Mouse (Mus musculus): Measurements from ENCODE around the gene Brd3os. TPM values are rescaled to one million over a fixed set of nuclear protein-coding genes. Genes with fewer than 3 reads are reported as not detected.

Gene Brd3os
- polyA plus RNA-seq, 1 experiment from 2014 or later, result 14.6 TPM

DNA sequence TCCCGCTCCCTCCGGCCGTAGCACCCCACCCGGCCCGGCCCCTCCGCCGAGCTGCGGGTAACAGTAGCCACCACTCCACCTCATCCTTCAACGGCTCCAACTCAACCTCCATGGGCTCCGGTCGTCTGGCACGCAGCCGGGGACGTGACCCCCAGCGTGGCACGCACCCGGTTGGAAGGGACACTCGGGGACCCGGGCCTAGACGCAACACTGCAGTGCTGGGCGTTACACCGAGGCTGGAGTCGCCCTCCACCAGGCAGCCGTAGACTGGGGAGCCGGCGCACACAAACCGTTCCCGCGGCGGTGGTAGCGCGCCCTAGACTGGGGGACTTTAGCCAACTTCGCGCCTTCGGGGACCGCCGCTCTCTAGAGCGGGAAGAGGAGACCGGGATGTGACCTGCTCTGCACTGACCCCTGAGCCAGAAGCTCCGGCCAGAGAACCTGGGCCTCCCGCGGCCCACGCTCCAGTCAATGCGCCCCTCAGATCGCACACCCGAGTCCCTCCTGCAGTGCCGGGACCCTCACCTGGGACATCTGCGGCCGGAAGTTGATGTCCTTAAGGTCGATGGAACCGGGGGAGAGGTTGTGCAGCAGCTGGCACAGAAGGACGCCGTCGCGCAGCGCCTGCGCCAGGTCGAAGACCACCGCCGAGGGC, 16.2 kb upstream of the Brd3os start:
- Histone ChIP-seq H3K27ac (peak overlapping the region; percentile 81; the same call in 1 of the 2 replicates), H3K4me3 (peak overlapping the region; percentile 79), H3K9ac (peak overlapping the region; percentile 85), H3K4me2 (replicated peaks) (peak overlapping the region; percentile 93), H3K36me3 (no peaks in the 10 kb centered on the region), H3K9me3 (no peaks in the 10 kb centered on the region), H3K27me3 (no peaks in the 10 kb centered on the region), H3K4me1 (peaks cover 35% of the 10 kb centered on the region)
- under 1% methylated on average over 52 of the region's 60 CpGs for whole genome bisulfite sequencing
- ATAC-seq (ENCODE audit: insufficient number of reproducible peaks, insufficient read depth, low FRiP score, low TSS enrichment), result no peak

DNA sequence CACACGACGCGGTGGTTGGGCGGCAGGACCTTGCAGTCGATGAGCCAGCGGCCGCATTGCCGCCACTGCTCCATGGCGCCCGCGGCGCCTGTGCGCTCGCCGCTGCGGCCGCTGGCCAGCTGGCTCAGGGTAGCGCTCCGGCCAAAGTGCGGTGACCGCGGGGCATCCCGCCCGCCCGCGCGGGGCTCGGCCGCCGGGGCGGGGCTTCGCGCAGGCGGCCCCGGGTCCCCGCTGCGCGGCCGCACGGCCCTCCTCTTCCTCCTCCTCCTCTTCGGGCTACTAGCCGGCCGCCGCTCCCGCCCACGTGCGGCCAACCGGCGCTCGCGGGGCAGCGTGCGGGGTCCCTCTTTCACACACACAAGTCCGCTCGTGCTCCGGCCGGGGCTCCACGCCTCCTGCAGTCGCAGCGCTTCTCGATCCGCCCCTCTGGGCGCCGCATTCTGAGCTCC, 15.7 kb upstream of the Brd3os start:
- Histone ChIP-seq H3K9ac (peak overlapping the region; percentile 85), H3K9me3 (no peaks in the 10 kb centered on the region), H3K4me3 (peak overlapping the region; percentile 79), H3K27ac (peak overlapping the region; percentile 81), H3K4me2 (replicated peaks) (peak overlapping the region; percentile 93), H3K4me1 (peaks cover 35% of the 10 kb centered on the region), H3K27me3 (no peaks in the 10 kb centered on the region), H3K36me3 (no peaks in the 10 kb centered on the region)
- peak; percentile 7; the same call in 1 of the 2 replicates for ATAC-seq (ENCODE audit: insufficient number of reproducible peaks, insufficient read depth, low FRiP score, low TSS enrichment)
- WGBS, result under 1% methylated on average over 62 of the region's 64 CpGs

DNA sequence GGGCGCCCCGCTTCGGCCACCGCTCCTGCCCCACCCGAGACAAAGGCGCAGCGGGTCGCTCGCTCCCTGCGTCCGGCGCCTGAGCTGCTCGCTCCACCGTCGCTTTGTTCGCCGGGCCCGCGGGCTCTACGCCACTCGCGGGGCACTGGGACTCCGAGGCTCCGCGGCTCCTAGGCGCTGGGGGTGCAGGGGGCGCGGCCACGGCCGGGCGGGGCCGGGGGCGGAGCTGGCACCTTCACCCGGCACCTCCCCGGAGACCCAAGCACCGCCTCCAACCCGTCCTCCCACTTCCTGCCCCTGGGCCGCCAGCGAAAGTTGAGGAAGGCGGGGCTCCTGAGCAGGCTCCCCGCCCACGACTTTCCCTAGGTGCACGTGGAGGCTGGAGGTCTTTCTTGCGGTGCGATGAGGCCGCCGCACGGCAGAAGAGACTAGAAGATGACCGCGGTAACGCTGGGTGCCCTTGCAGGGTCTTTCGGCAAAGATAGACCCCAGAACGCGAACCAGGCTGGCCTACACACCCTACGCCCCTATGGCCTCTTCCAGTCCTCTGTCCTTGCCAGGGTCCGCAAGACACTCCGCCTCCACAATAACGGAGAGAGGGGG, 15.2 kb upstream of the Brd3os start, which contains the start of gene Vav2:
Gene Vav2, minus strand, starts transcription at position 179 of the 603 bp plus-strand sequence.
- no peaks in the 10 kb centered on the region for H3K27me3 ChIP-seq
- H3K9ac ChIP-seq, result peak within 1 kb of the TSS; percentile 85
- H3K4me1 ChIP-seq, result peaks cover 35% of the 10 kb centered on the region
- under 1% methylated on average over 57 of the region's 58 CpGs for WGBS
- peak within 1 kb of the TSS; percentile 81 for H3K27ac ChIP-seq
- H3K4me2 ChIP-seq (replicated peaks), result peak within 1 kb of the TSS; percentile 93
- no peaks in the 10 kb centered on the region for H3K9me3 ChIP-seq
- ATAC-seq (ENCODE audit: insufficient number of reproducible peaks, insufficient read depth, low FRiP score, low TSS enrichment), result peak; percentile 84
- H3K4me3 ChIP-seq, result peak within 1 kb of the TSS; percentile 79
- no peaks in the 10 kb centered on the region for H3K36me3 ChIP-seq

DNA sequence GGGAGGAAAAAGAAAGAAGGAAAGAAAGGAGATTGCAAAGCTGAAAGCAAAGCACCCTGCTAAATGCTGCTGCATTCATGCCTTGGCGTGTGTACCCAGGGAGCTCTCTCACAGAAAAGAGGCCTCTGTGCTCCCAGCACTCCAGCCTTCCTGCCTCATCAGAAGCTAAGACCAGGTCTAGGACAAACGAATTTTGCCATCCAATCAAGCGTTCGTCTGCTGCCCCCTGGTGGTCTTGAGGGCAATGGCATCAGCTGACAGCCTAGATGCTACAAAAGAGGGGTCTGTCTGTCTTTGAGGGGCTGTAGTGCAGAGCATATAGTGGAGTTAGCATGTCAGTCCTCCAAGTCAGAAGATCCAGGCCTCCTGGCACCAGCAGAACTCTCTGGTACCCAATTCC, 14.1 kb upstream of the Brd3os start:
- H3K27ac ChIP-seq, result no peak overlapping the region; the same call in 1 of the 2 replicates
- H3K36me3 ChIP-seq, result no peaks in the 10 kb centered on the region
- no peak overlapping the region for H3K4me3 ChIP-seq
- WGBS, result 0% methylated on average over 4 of the region's 4 CpGs
- H3K27me3 ChIP-seq, result no peaks in the 10 kb centered on the region
- H3K4me2 ChIP-seq (replicated peaks), result no peak overlapping the region
- no peaks in the 10 kb centered on the region for H3K9me3 ChIP-seq
- ATAC-seq (ENCODE audit: insufficient number of reproducible peaks, insufficient read depth, low FRiP score, low TSS enrichment), result no peak
- H3K4me1 ChIP-seq, result peaks cover 31% of the 10 kb centered on the region
- H3K9ac ChIP-seq, result no peak overlapping the region

DNA sequence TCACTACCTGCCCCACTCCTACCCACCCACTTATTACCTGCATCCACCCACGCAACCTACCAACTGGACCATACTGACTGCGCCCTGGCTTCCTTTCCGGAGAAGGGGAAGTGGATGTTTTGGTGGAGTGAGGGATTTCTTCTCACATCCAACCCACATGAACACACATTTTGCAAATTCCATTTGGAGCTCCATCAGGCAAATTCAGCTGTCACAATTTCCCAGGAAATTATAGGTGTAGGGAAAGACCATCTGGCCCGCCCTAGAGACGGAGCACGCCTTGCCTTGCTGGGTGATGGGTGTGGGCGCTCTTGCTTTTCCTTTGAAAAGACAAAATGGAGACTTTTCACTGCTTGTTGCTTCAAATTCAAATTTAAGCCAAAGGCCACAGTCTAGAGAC, 11.5 kb upstream of the Brd3os start:
- H3K36me3 ChIP-seq, result no peaks in the 10 kb centered on the region
- peaks cover 10% of the 10 kb centered on the region for H3K4me1 ChIP-seq
- no peak for ATAC-seq (ENCODE audit: insufficient number of reproducible peaks, insufficient read depth, low FRiP score, low TSS enrichment)
- H3K27ac ChIP-seq, result no peak overlapping the region
- H3K27me3 ChIP-seq, result no peaks in the 10 kb centered on the region
- 91% methylated on average over 7 of the region's 7 CpGs for WGBS
- H3K4me3 ChIP-seq, result no peak overlapping the region
- H3K4me2 ChIP-seq (replicated peaks), result no peak overlapping the region
- no peak overlapping the region for H3K9ac ChIP-seq
- no peaks in the 10 kb centered on the region for H3K9me3 ChIP-seq

DNA sequence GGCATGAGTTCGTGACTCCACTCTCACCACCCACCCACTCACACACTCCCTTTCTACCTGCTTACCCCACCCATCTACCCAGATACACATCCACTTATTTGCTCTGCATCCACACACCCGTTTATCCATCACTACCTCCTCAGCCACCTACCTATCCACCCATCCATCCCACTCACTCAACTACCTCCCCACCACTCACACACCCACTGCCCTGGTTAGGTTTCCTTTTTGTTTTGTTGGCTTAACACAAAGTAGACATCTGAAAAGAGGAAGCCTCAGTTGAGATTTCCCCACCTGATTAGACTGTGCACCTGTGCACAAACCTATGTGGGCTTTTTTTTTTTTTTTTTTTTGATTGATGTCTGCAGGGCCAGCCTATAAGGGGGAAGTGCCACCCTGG, 9.5 kb upstream of the Brd3os start:
- no peaks in the 10 kb centered on the region for H3K27me3 ChIP-seq
- no peak overlapping the region for H3K9ac ChIP-seq
- no peak overlapping the region for H3K4me3 ChIP-seq
- 77% methylated on average over 2 of the region's 2 CpGs for WGBS
- no peak for ATAC-seq (ENCODE audit: insufficient number of reproducible peaks, insufficient read depth, low FRiP score, low TSS enrichment)
- H3K4me2 ChIP-seq (replicated peaks), result no peak overlapping the region
- no peaks in the 10 kb centered on the region for H3K36me3 ChIP-seq
- no peak overlapping the region for H3K27ac ChIP-seq
- H3K4me1 ChIP-seq, result peaks cover 4% of the 10 kb centered on the region
- H3K9me3 ChIP-seq, result no peaks in the 10 kb centered on the region

DNA sequence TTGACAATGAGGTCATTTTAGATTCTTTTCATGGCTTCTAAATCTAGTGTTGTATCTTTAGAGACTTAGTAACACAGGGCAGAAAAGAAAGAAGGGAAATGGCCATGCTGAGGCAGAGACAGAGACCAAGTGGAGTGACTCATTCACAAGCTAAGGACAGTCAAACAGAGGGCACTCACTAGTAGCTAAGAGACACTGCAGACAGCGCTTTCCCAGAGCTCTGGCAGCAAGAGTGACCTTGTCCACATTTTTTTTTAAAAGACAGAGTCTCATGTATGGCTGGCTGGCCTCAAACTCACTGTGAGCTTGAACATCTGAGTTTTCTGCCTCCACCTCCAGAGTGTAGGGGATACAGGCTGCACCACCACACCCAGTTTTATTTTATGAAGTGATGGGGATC, 4.2 kb upstream of the Brd3os start:
- no peak overlapping the region for H3K4me2 ChIP-seq (replicated peaks)
- no peak for ATAC-seq (ENCODE audit: insufficient number of reproducible peaks, insufficient read depth, low FRiP score, low TSS enrichment)
- H3K4me3 ChIP-seq, result no peak overlapping the region
- no peaks in the 10 kb centered on the region for H3K27me3 ChIP-seq
- no peaks in the 10 kb centered on the region for H3K9me3 ChIP-seq
- H3K4me1 ChIP-seq, result peaks cover under 1% of the 10 kb centered on the region; the same call in 1 of the 2 replicates
- 68% methylated on average over 1 of the region's 1 CpGs for WGBS
- H3K9ac ChIP-seq, result no peak overlapping the region
- H3K36me3 ChIP-seq, result no peaks in the 10 kb centered on the region
- H3K27ac ChIP-seq, result no peak overlapping the region

DNA sequence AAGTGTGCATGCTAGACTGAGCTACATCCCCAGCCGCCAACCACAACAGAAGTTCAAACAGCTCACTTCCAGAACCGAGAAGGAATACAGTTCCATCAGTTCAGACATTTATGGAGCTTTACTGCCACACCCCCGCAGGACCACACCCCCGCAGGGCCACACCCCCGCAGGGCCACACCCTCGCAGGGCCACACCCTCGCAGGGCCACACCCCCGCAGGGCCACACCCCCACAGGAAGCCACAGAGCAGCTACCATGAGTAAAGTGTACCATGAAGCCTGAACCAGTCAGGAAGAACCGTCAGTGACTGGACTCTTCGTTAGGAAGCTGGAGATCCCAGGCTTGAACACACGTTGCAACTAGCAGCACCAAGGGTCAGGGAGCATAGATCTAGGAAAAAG, 3.8 kb upstream of the Brd3os start:
- Histone ChIP-seq H3K4me3 (no peak overlapping the region), H3K9me3 (no peaks in the 10 kb centered on the region), H3K27ac (no peak overlapping the region), H3K36me3 (no peaks in the 10 kb centered on the region), H3K4me2 (replicated peaks) (no peak overlapping the region), H3K27me3 (no peaks in the 10 kb centered on the region), H3K4me1 (peaks cover 4% of the 10 kb centered on the region), H3K9ac (no peak overlapping the region)
- no peak for ATAC-seq (ENCODE audit: insufficient number of reproducible peaks, insufficient read depth, low FRiP score, low TSS enrichment)
- WGBS, result 17% methylated on average over 11 of the region's 11 CpGs

DNA sequence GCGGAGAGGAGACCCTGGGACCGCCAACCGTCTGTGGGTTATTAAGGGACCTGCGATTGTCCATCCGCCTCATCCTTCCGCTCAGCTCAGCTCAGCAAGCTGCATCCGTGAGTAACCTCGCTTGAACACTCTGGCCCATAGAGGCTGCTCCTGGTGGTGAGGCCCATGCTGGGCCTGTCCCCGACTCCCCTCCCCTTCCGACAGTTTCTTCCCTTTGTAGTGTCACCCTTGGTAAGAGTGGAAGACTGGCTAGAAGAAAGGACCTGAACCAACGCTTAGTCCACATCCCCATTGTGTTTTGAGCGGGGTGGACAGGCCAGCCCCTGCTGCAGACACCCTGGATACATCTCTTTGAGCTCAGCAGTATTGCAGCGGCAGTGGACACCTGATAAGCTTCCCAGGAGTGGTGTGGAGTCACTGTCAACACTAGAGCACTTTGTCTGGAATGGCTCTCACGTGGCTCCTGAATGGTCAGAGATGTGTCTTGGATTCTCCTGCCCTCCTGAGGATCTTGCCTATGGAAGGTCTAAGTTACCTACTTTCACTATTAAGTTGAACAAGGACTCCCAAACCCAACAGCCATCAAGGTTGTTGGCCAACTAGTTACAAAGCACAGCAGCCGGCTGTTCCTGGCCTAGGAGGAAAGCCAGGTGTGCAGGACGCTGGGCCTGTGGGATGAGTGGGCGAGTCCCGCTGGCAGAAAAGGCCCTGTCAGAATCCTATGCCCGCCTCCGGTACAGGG, 755 bp downstream of the Brd3os start:
- Histone ChIP-seq H3K9ac (peak overlapping the region; percentile 75), H3K27me3 (no peaks in the 10 kb centered on the region), H3K27ac (peak overlapping the region; percentile 41; the same call in 1 of the 2 replicates), H3K4me1 (peaks cover 9% of the 10 kb centered on the region), H3K4me3 (peak overlapping the region; percentile 74), H3K9me3 (no peaks in the 10 kb centered on the region), H3K4me2 (replicated peaks) (peak overlapping the region; percentile 81), H3K36me3 (peaks cover 27% of the 10 kb centered on the region)
- WGBS, result 32% methylated on average over 20 of the region's 20 CpGs
- ATAC-seq (ENCODE audit: insufficient number of reproducible peaks, insufficient read depth, low FRiP score, low TSS enrichment), result peak; percentile 10; the same call in 1 of the 2 replicates

DNA sequence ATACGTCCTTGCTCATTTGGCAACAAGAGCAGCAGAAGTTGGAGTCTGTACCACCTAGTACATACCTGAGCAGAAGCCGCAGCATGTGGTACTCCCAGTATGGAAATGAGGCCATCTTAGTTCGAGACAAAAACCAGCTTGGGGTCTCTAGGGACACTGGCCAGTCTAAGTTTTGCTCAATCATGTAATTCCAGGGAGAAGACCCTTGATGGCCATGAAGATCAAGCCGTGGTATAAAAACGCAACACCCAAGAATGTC, 1.3 kb downstream of the Brd3os start:
- Histone ChIP-seq H3K27ac (no peak overlapping the region), H3K9ac (no peak overlapping the region), H3K9me3 (no peaks in the 10 kb centered on the region), H3K27me3 (no peaks in the 10 kb centered on the region), H3K4me1 (peaks cover 9% of the 10 kb centered on the region), H3K4me2 (replicated peaks) (peak overlapping the region; percentile 81; the same call in 1 of the 2 replicates), H3K4me3 (no peak overlapping the region), H3K36me3 (peaks cover 32% of the 10 kb centered on the region)
- WGBS, result 73% methylated on average over 5 of the region's 5 CpGs
- no peak for ATAC-seq (ENCODE audit: insufficient number of reproducible peaks, insufficient read depth, low FRiP score, low TSS enrichment)

DNA sequence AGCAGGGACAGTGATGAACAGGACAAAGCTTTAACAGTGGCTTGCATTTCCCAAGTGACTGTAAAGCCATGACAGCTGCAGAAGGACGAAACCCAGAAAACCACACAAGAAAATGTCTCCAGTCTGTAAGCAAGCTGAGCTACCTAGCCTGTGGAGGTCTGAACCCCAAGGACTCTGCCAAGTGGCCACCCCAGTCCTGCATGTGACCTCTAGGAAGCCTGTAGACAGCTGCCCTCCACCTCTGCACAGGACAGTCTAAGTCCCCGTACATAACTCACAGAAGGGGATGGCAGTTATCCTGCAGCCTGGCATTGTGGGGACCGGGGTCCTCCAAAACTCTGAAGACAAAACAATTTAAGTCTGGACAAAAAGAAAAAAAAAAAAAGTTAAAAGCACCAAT, 3.8 kb downstream of the Brd3os start:
- 89% methylated on average over 3 of the region's 3 CpGs for WGBS
- no peaks in the 10 kb centered on the region for H3K27me3 ChIP-seq
- H3K4me1 ChIP-seq, result peaks cover 9% of the 10 kb centered on the region
- no peak overlapping the region for H3K4me2 ChIP-seq (replicated peaks)
- H3K36me3 ChIP-seq, result peaks cover 57% of the 10 kb centered on the region
- no peak overlapping the region for H3K27ac ChIP-seq
- H3K9ac ChIP-seq, result no peak overlapping the region
- no peak for ATAC-seq (ENCODE audit: insufficient number of reproducible peaks, insufficient read depth, low FRiP score, low TSS enrichment)
- H3K4me3 ChIP-seq, result no peak overlapping the region
- no peaks in the 10 kb centered on the region for H3K9me3 ChIP-seq

DNA sequence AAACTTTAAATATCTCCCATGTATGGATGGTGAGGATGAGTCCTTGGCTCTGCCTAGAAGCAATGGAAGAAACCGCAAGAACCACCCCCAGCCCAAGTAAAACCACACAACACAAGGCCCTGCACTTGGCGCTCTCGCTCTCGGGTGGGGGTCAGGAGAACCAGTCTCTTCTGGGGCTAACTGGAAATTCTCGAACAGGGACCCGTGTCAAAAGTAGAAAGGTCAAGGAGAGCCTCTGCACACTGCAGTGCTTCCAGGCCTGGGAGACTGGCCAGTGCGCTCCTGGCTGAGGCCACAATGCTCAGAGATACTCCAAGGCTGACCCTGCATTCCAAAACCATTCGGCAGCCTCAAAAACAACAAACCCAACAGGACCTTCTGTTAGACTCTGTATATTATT, 4.7 kb downstream of the Brd3os start:
- Histone ChIP-seq H3K36me3 (peaks cover 66% of the 10 kb centered on the region), H3K27me3 (no peaks in the 10 kb centered on the region), H3K9ac (no peak overlapping the region), H3K9me3 (no peaks in the 10 kb centered on the region), H3K4me2 (replicated peaks) (no peak overlapping the region), H3K27ac (no peak overlapping the region), H3K4me1 (peaks cover 9% of the 10 kb centered on the region), H3K4me3 (no peak overlapping the region)
- ATAC-seq (ENCODE audit: insufficient number of reproducible peaks, insufficient read depth, low FRiP score, low TSS enrichment), result no peak
- WGBS, result 91% methylated on average over 8 of the region's 8 CpGs

All from embryonic facial prominence, embryonic 12.5 days (tissue).